Mouse (Mus musculus) liver, adult 10 weeks (tissue): Measurements from ENCODE around the gene Grid2ip. TPM values are rescaled to one million over a fixed set of nuclear protein-coding genes. Genes with fewer than 3 reads are reported as not detected.

Experiments
- polyA plus RNA-seq: library from polyadenylated mRNA; stranded (reverse); fragments of 350-450 nt; fragmentation: Illumina TruSeq; extraction: RNeasy Lipid Tissue Mini Kit (QIAGEN cat#74804); gene quantifications from one replicate; pipeline ENCODE4 v1.2.3, GENCODE M21; 2014; ENCODE audit warnings: low read depth, low replicate concordance

Grid2ip gene
- polyA plus RNA-seq = not detected

GRCm38 (mm10) chr5:143356686-143357388 lies at the start of gene Grid2ip:
Gene Grid2ip, plus strand, starts transcription at chr5:143357338.

GRCm38 (mm10) chr5:143314730-143315513 lies 42.2 kb upstream of the Grid2ip start, which contains the start of gene E130309D02Rik:
Gene E130309D02Rik, minus strand, starts transcription at chr5:143315360.

GRCm38 (mm10) chr5:143328690-143329495 lies 28.2 kb upstream of the Grid2ip start, which contains the start of gene Zdhhc4:
Gene Zdhhc4, minus strand, starts transcription at chr5:143329256.

GRCm38 (mm10) chr5:143403221-143404147 lies 46.3 kb downstream of the Grid2ip start, which contains the start of gene Kdelr2:
Gene Kdelr2, plus strand, starts transcription at chr5:143403838.

Other genes starting within 250 kb of the Grid2ip start
- 11.4 TPM for gene Rnf216, start 244.3 kb upstream of the Grid2ip start, polyA plus RNA-seq
- not detected for gene Olfr718-ps1, start 209.8 kb upstream of the Grid2ip start, polyA plus RNA-seq
- 2.6 TPM for gene Rbak, start 176.6 kb upstream of the Grid2ip start, polyA plus RNA-seq
- not detected for gene Spdye4b, start 176.3 kb upstream of the Grid2ip start, polyA plus RNA-seq
- gene Spdye4a, start 130.4 kb upstream of the Grid2ip start, polyA plus RNA-seq = not detected
- gene Zfp12, start 122.2 kb upstream of the Grid2ip start, polyA plus RNA-seq = 3.7 TPM
- gene Zfp316, start 87.3 kb upstream of the Grid2ip start, polyA plus RNA-seq = 0.34 TPM
- not detected for gene Zfp853, start 63.7 kb upstream of the Grid2ip start, polyA plus RNA-seq
- 1.3 TPM for gene E130309D02Rik, start 42.0 kb upstream of the Grid2ip start, polyA plus RNA-seq
- 7.0 TPM for gene Zdhhc4, start 28.1 kb upstream of the Grid2ip start, polyA plus RNA-seq
- 61.7 TPM for gene Kdelr2, start 46.5 kb downstream of the Grid2ip start, polyA plus RNA-seq
- gene Daglb, start 107.2 kb downstream of the Grid2ip start, polyA plus RNA-seq = 2.1 TPM
- 189 TPM for gene Rac1, start 170.7 kb downstream of the Grid2ip start, polyA plus RNA-seq